Comparison of ENCODE assay signal across 28 mouse cellular contexts in genomic region chr9:32746615-32747014, GRCm38 (mm10).
DNase-seq lines count a peak whose midpoint lies in the region; ATAC-seq and TF ChIP-seq lines count a peak whose summit lies in the region.
"Had no signal": no experiment of that assay in that cellular context is flagged by ENCODE, and none has a peak within 500 bp of the region (broad histone marks: within the 10 kb centered on the region; RNA-seq: fewer than 3 reads in every experiment).

No protein-coding gene starts in this region.

- H3K27ac ChIP-seq in heart, adult 2 months: peak overlapping the region; percentile 52
- H3K27ac ChIP-seq in kidney, embryonic 15.5 days: peak overlapping the region; percentile 72
- H3K27ac ChIP-seq in lung, embryonic 16.5 days (ENCODE audit: low read length): peak overlapping the region; percentile 65; the same call in 1 of the 2 replicates
- H3K27ac ChIP-seq in bone marrow, adult 2 months (ENCODE audit: control insufficient read depth, insufficient read depth, low read depth, low read length, poor library complexity): peak overlapping the region; percentile 61; the same call in 1 of the 2 replicates
- H3K27ac ChIP-seq: embryonic facial prominence, embryonic 13.5 days; forebrain, embryonic 10.5 days; forebrain, embryonic 15.5 days; hindbrain, embryonic 14.5 days; left cerebral cortex, adult 2 months; limb, embryonic 15.5 days; liver, embryonic 13.5 days; midbrain, embryonic 10.5 days; midbrain, embryonic 15.5 days had no signal

- no peak for ATAC-seq in kidney, embryonic 15.5 days (replicated peaks; ENCODE audit: low FRiP score)
- ATAC-seq in lung, embryonic 16.5 days (ENCODE audit: low read depth): no peak
- ATAC-seq: forebrain, embryonic 15.5 days; inflammation-experienced regulatory T-cells, adult 6 months; midbrain, embryonic 15.5 days had no signal

- peaks cover 50% of the 10 kb centered on the region for H3K36me3 ChIP-seq in heart, adult 2 months (ENCODE audit: control insufficient read depth, insufficient read depth, low read length)
- H3K36me3 ChIP-seq in kidney, embryonic 15.5 days: peaks cover 44% of the 10 kb centered on the region
- H3K36me3 ChIP-seq in lung, embryonic 16.5 days (ENCODE audit: control insufficient read depth, insufficient read depth, low read length): peaks cover 14% of the 10 kb centered on the region
- H3K36me3 ChIP-seq: forebrain, embryonic 10.5 days; forebrain, embryonic 15.5 days; limb, embryonic 15.5 days; liver, embryonic 13.5 days; midbrain, embryonic 10.5 days; midbrain, embryonic 15.5 days had no signal

- TF ChIP-seq POLR2A in heart, adult 2 months (IDR thresholded peaks at IDR 0.05; ENCODE audit: insufficient read depth, low read depth, low read length): no peak
- no peak for TF ChIP-seq POLR2A in bone marrow, adult 2 months (IDR thresholded peaks at IDR 0.05; ENCODE audit: borderline replicate concordance, control insufficient read depth, low read depth, low read length)

- H3K4me2 ChIP-seq in kidney, embryonic 15.5 days: no peak overlapping the region
- H3K4me2 ChIP-seq in lung, embryonic 16.5 days (ENCODE audit: low read depth, low read length): no peak overlapping the region
- H3K4me2 ChIP-seq: embryonic facial prominence, embryonic 13.5 days; forebrain, embryonic 15.5 days; heart, embryonic 12.5 days; hindbrain, embryonic 14.5 days; limb, embryonic 15.5 days; liver, embryonic 13.5 days; midbrain, embryonic 15.5 days had no signal

- 74% methylated on average over 6 of the region's 6 CpGs for WGBS in heart, adult 2 months
- WGBS in kidney, embryonic 15.5 days: 85% methylated on average over 6 of the region's 6 CpGs
- 65% methylated on average over 6 of the region's 6 CpGs for WGBS in lung, embryonic 16.5 days
- 86% methylated on average over 6 of the region's 6 CpGs for WGBS in bone marrow, adult 2 months

- TF ChIP-seq EP300 in heart, adult 2 months (IDR thresholded peaks at IDR 0.05; ENCODE audit: insufficient read depth, low read depth, low read length): no peak

- H3K4me3 ChIP-seq in heart, adult 2 months: no peak overlapping the region
- H3K4me3 ChIP-seq in kidney, embryonic 15.5 days (replicated peaks): no peak overlapping the region
- no peak overlapping the region for H3K4me3 ChIP-seq in lung, embryonic 16.5 days (ENCODE audit: low read length)
- no peak overlapping the region for H3K4me3 ChIP-seq in bone marrow, adult 2 months (replicated peaks; ENCODE audit: control insufficient read depth, low read depth, low read length)
- H3K4me3 ChIP-seq: embryonic facial prominence, embryonic 13.5 days; forebrain, embryonic 10.5 days; forebrain, embryonic 15.5 days; heart, embryonic 12.5 days; left cerebral cortex, adult 2 months; limb, embryonic 15.5 days; liver, embryonic 13.5 days; midbrain, embryonic 10.5 days; midbrain, embryonic 15.5 days had no signal

- intact Hi-C loops in heart, adult 2 months (cut with DNase I): no loop called here

- H3K27me3 ChIP-seq in heart, adult 2 months (ENCODE audit: control insufficient read depth, insufficient read depth, low read length): no peaks in the 10 kb centered on the region
- no peaks in the 10 kb centered on the region for H3K27me3 ChIP-seq in kidney, embryonic 15.5 days
- no peaks in the 10 kb centered on the region for H3K27me3 ChIP-seq in lung, embryonic 16.5 days (ENCODE audit: control insufficient read depth, insufficient read depth, low read depth, low read length)
- H3K27me3 ChIP-seq: embryonic facial prominence, embryonic 13.5 days; forebrain, embryonic 15.5 days; heart, embryonic 12.5 days; limb, embryonic 15.5 days; liver, embryonic 13.5 days; midbrain, embryonic 15.5 days had no signal

- H3K79me2 ChIP-seq in heart, adult 2 months (replicated peaks; ENCODE audit: control insufficient read depth, insufficient read depth, low read length): no peaks in the 10 kb centered on the region; the same call in 1 of the 2 replicates

- no peaks in the 10 kb centered on the region for H3K9me3 ChIP-seq in kidney, embryonic 15.5 days (replicated peaks)
- no peaks in the 10 kb centered on the region for H3K9me3 ChIP-seq in lung, embryonic 16.5 days (ENCODE audit: control insufficient read depth, low read length)
- H3K9me3 ChIP-seq: embryonic facial prominence, embryonic 13.5 days; forebrain, embryonic 10.5 days; forebrain, embryonic 15.5 days; heart, embryonic 12.5 days; limb, embryonic 15.5 days; liver, embryonic 13.5 days; midbrain, embryonic 10.5 days; midbrain, embryonic 15.5 days had no signal

- no peak overlapping the region for H3K9ac ChIP-seq in heart, adult 2 months (ENCODE audit: low read depth, low read length)
- no peak overlapping the region for H3K9ac ChIP-seq in kidney, embryonic 15.5 days
- no peak overlapping the region for H3K9ac ChIP-seq in lung, embryonic 16.5 days (ENCODE audit: low read length)
- H3K9ac ChIP-seq: embryonic facial prominence, embryonic 13.5 days; forebrain, embryonic 15.5 days; heart, embryonic 12.5 days; hindbrain, embryonic 14.5 days; limb, embryonic 15.5 days; liver, embryonic 13.5 days; midbrain, embryonic 15.5 days had no signal

- no peak for DNase-seq in heart, adult 2 months
- no peak for DNase-seq in heart, postnatal 4 days
- DNase-seq in kidney, adult 8-10 months: no peak
- no peak for DNase-seq in lung, postnatal 36 days
- no peak for DNase-seq in layer of hippocampus, postnatal 14 days (ENCODE audit: low spot score in 2 of 2)
- DNase-seq: adrenal gland, postnatal 14 days; cerebellum, adult 11-12 months; cerebellum, postnatal 10 days; gastrocnemius, postnatal 25 days; heart, adult 18-20 months; kidney, adult 18-20 months; kidney, postnatal 25 days; liver, embryonic 13.5 days; right cerebral cortex, adult 18-20 months; spleen, adult 18-20 months had no signal

- H3K4me1 ChIP-seq in heart, adult 2 months (ENCODE audit: control insufficient read depth, insufficient read depth, low read length): peaks cover 44% of the 10 kb centered on the region
- peaks cover 46% of the 10 kb centered on the region for H3K4me1 ChIP-seq in kidney, embryonic 15.5 days
- peaks cover 13% of the 10 kb centered on the region; the same call in 1 of the 2 replicates for H3K4me1 ChIP-seq in lung, embryonic 16.5 days (replicated peaks; ENCODE audit: control insufficient read depth, insufficient read depth, low read length)
- H3K4me1 ChIP-seq in bone marrow, adult 2 months (ENCODE audit: control insufficient read depth, insufficient read depth, low read length): peaks cover 4% of the 10 kb centered on the region
- H3K4me1 ChIP-seq: forebrain, embryonic 10.5 days; forebrain, embryonic 15.5 days; midbrain, embryonic 10.5 days; midbrain, embryonic 15.5 days had no signal

- TF ChIP-seq CTCF in heart, adult 2 months (IDR thresholded peaks at IDR 0.05): no peak
- TF ChIP-seq CTCF in bone marrow, adult 2 months (IDR thresholded peaks at IDR 0.05; ENCODE audit: control insufficient read depth, insufficient read depth, low read length): no peak
